Mouse (Mus musculus): ENCODE data around the gene Arfrp1. TPM values are rescaled to one million over a fixed set of nuclear protein-coding genes. Genes with fewer than 3 reads are reported as not detected.

Arfrp1 gene
- 98.3 and 98.4 TPM in 2 replicates for polyA plus RNA-seq (2015; fragmentation: Nextera tagmentation; extraction: Ambion mirVana)

DNA sequence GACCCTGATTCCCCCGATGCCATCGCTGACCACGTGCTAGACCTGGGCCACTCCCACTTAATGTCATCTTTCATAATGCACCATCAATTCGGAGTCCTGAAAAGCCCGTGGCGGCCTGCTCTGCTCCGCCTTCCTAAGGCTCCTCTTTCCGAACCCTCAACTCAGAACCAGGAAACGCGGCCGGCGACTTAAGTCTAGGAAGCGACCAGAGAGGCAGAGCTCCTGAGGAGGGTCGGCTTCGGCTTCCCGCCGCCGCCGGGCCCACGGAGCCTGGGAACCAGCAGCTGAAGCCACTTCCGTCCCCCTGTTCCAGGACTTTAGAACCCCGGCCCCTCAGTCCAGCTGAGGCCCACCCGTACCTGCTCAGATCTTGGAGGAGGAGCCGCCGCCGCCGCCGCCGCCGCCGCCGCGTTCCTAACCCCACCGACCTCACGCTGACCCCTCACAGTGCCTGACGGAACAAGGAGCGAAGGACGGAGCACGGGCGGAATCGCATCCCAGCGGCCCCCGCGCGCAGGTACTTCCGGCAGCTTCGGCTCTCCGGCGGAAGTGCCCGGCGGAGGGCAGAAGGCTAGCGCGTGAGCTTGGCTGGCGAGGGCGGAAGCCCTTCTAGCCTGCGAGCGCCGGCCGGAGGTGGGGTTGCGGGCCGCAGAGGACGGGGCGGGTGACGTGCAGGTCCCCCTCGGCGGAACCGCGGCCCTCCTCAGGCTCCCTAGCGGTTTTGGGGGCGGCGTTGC lies at the start of gene Arfrp1, which contains the start of gene Zgpat:
Gene Arfrp1, minus strand, starts transcription at position 545 of the 737 bp plus-strand sequence.
Gene Zgpat, plus strand, starts transcription at position 69 of the 737 bp plus-strand sequence.
- WGBS: 1% methylated on average over 71 of the region's 71 CpGs

DNA sequence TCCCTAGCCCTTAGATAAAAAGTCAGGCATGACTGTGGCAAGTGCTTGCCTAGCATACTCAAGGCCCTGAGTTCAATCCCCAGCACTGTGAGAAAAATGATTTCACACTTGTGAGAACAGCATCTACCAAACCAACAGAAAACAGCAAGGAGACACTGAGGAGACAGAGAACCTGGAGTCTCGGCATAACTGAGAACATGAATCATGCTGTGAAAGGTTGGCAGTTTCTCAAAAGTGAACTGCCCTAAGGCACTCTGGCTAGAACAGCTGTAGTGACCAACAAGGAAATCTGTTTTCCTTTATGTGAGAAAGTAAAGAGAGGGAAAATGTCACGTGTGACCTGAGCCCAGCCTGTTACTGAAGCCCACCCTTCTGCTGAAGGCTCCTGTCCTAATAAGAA lies 47.9 kb upstream of the Arfrp1 start:
- WGBS: 40% methylated on average over 2 of the region's 2 CpGs
- ATAC-seq (replicated peaks): no peak
- Histone ChIP-seq H3K4me1 (no peaks in the 10 kb centered on the region), H3K36me3 (no peaks in the 10 kb centered on the region), H3K27me3 (no peaks in the 10 kb centered on the region), H3K4me3 (no peak overlapping the region), H3K4me2 (replicated peaks) (no peak overlapping the region), H3K9me3 (no peaks in the 10 kb centered on the region), H3K27ac (replicated peaks) (no peak overlapping the region), H3K9ac (replicated peaks) (no peak overlapping the region)

More for the DNA sequence above, at the start of gene Arfrp1, which contains the start of gene Zgpat:
- Histone ChIP-seq H3K4me3 (peak within 1 kb of the TSS; percentile 81), H3K4me1 (peaks cover 46% of the 10 kb centered on the region), H3K36me3 (peaks cover 40% of the 10 kb centered on the region), H3K4me2 (replicated peaks) (peak within 1 kb of the TSS; percentile 90), H3K27me3 (no peaks in the 10 kb centered on the region), H3K27ac (replicated peaks) (peak within 1 kb of the TSS; percentile 93), H3K9ac (replicated peaks) (peak within 1 kb of the TSS; percentile 94), H3K9me3 (no peaks in the 10 kb centered on the region)
- ATAC-seq (replicated peaks): peak; percentile 89

DNA sequence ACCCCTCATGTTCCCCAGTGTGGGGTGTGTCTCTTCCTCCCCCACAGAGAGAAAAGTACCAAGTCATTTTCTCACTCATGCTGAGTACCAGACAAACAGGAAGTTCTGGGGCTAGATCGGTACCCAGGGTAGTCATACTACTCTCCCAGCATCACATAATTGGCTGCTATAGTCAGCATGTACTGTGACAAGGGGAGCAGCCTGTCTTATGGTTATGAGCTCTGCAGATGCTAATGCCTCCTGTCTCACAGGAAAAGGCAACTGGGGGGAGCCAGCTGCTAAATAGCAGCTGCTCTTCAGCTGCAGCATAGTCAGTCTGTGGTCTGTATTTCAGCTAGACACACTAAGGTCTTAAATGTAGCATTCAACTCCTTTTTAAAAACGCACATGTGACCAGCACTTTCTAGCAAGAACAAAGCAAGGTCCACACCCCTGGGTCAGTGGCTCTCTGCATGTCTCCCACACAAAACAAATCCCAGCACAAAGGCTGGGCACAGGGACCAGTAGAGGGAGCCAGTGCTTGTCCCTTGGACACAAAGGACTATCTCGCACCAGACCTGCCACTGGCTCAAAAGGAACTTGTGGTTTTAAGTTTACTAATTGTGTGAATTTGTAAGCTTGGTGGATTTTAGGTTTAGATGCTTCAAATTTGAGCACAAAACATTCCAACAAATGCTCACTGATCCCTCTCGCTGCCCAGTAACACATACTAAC lies 45.7 kb upstream of the Arfrp1 start:
- Histone ChIP-seq H3K4me3 (no peak overlapping the region), H3K4me1 (no peaks in the 10 kb centered on the region), H3K9me3 (no peaks in the 10 kb centered on the region), H3K27me3 (no peaks in the 10 kb centered on the region), H3K4me2 (replicated peaks) (no peak overlapping the region), H3K9ac (replicated peaks) (no peak overlapping the region), H3K27ac (replicated peaks) (no peak overlapping the region), H3K36me3 (no peaks in the 10 kb centered on the region)
- no peak for ATAC-seq (replicated peaks)
- WGBS: 33% methylated on average over 4 of the region's 4 CpGs

DNA sequence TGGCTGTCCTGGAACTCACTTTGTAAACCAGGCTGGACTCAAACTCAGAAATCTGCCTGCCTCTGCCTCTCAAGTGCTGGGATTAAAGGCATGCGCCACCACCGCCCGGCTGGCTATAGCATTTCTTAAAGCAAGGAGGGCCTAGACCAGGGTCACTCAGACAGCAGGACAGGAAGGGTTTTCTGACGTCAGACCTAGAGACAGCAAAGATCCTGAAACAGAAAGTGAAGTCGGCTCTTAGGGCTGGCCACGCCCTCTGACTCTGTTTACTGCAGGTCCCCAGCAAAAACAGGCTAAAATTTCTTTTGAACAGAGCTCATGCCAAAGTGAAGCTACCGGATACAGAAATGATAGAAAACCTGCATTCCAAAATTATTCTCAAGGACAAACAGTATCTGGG lies 44.4 kb upstream of the Arfrp1 start:
- Histone ChIP-seq H3K4me2 (replicated peaks) (no peak overlapping the region), H3K27ac (replicated peaks) (no peak overlapping the region), H3K9me3 (no peaks in the 10 kb centered on the region), H3K36me3 (no peaks in the 10 kb centered on the region), H3K27me3 (no peaks in the 10 kb centered on the region), H3K9ac (replicated peaks) (no peak overlapping the region), H3K4me1 (no peaks in the 10 kb centered on the region), H3K4me3 (no peak overlapping the region)
- ATAC-seq (replicated peaks): no peak
- 87% methylated on average over 7 of the region's 7 CpGs for WGBS

DNA sequence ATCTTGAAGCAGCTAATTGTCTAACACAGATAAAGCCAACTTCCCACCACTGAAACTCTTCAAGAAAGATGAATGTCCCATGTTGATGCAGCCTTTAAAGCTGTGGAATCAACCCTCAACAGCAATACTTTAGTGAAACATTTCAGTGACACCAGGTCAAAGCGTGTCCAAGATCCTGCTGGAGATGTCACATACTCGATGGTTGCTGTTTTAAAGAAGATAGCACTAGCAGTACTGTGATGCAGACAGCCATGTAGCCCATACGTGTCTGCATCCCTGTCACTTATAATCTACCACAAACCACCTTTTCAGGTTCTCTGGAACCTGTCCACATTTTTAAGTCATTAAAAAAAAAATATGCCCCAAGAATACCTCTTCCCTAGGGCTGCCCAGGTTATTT lies 38.5 kb upstream of the Arfrp1 start:
- Histone ChIP-seq H3K4me1 (no peaks in the 10 kb centered on the region), H3K4me2 (replicated peaks) (no peak overlapping the region), H3K9ac (replicated peaks) (no peak overlapping the region), H3K4me3 (no peak overlapping the region), H3K9me3 (no peaks in the 10 kb centered on the region), H3K27ac (replicated peaks) (no peak overlapping the region), H3K27me3 (no peaks in the 10 kb centered on the region), H3K36me3 (no peaks in the 10 kb centered on the region)
- ATAC-seq (replicated peaks): no peak
- 91% methylated on average over 3 of the region's 3 CpGs for WGBS

GRCm38 (mm10) chr2:181401497-181401896 lies 36.3 kb upstream of the Arfrp1 start:
- 41% methylated on average over 1 of the region's 1 CpGs for WGBS
- Histone ChIP-seq H3K9ac (replicated peaks) (no peak overlapping the region), H3K4me1 (no peaks in the 10 kb centered on the region), H3K9me3 (no peaks in the 10 kb centered on the region), H3K27me3 (no peaks in the 10 kb centered on the region), H3K4me3 (no peak overlapping the region), H3K27ac (replicated peaks) (no peak overlapping the region), H3K4me2 (replicated peaks) (no peak overlapping the region), H3K36me3 (no peaks in the 10 kb centered on the region)
- no peak for ATAC-seq (replicated peaks)

DNA sequence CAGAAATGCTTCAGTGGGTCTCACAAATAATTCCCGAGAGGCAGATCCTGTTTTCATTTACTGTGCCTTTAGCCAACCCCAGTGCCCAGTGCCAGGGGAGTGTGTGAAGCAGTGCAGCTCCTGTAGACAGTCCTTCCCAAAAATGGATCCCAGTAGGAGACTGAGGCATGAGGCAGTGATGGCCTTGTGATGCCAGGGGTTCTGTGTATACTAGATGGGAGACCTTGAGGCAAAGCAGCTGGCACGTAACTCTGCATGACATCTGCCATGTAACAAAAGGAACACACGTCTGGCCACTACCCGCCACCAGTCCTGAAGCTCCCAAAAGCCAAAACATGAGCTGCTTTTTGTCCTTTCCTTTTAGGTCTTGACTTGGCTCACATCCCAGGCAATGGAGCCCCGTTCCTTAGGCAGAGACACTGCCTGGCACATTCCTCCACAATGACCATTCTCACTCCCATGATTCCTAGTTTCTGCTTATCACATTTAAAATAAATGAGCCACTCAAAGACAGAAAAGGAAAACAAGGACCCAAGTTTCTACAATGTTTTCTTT lies 32.1 kb upstream of the Arfrp1 start:
- H3K36me3 ChIP-seq: no peaks in the 10 kb centered on the region
- no peaks in the 10 kb centered on the region for H3K4me1 ChIP-seq
- no peak overlapping the region for H3K4me3 ChIP-seq
- H3K4me2 ChIP-seq (replicated peaks): no peak overlapping the region
- H3K27ac ChIP-seq (replicated peaks): no peak overlapping the region
- WGBS: 42% methylated on average over 5 of the region's 5 CpGs
- H3K9ac ChIP-seq (replicated peaks): no peak overlapping the region
- H3K9me3 ChIP-seq: no peaks in the 10 kb centered on the region
- no peaks in the 10 kb centered on the region for H3K27me3 ChIP-seq
- ATAC-seq (replicated peaks): no peak

GRCm38 (mm10) chr2:181394086-181394485 lies 28.9 kb upstream of the Arfrp1 start:
- 95% methylated on average over 3 of the region's 3 CpGs for WGBS
- no peak overlapping the region for H3K4me2 ChIP-seq (replicated peaks)
- no peaks in the 10 kb centered on the region for H3K27me3 ChIP-seq
- peaks cover 7% of the 10 kb centered on the region; the same call in 1 of the 2 replicates for H3K36me3 ChIP-seq
- no peaks in the 10 kb centered on the region for H3K4me1 ChIP-seq
- H3K9me3 ChIP-seq: no peaks in the 10 kb centered on the region
- H3K4me3 ChIP-seq: no peak overlapping the region
- no peak overlapping the region for H3K9ac ChIP-seq (replicated peaks)
- no peak for ATAC-seq (replicated peaks)
- no peak overlapping the region for H3K27ac ChIP-seq (replicated peaks)

DNA sequence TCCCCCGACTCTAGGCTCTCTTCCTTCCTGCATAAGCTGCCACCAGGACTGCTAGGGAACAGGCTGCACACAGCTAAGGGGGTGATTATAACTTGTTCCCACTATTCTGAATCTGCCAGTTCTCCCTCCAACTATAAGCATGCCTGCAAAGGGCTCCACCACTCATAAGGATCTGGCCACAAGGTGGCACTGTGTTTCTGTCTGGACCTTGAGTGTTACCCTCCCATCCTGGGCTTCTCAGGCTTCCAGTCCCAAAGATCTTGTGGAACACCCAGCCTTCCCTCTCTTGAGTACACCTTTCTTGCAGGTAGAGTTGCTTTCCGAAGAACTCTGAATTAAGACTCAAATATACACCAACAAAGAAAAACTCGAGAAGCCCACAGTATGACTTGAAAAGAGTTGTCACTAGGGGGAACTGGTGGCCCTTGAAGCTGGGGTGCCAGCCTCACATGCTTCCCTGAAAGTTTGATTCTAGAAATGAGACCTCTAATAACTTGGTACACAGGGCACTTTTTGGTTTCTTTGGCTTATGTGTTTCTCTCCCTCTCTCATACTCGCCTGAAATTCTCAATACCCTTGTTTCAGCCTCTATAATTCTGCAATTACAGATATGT lies 27.5 kb upstream of the Arfrp1 start:
- Histone ChIP-seq H3K27ac (replicated peaks) (no peak overlapping the region), H3K4me3 (no peak overlapping the region), H3K27me3 (no peaks in the 10 kb centered on the region), H3K4me1 (no peaks in the 10 kb centered on the region), H3K4me2 (replicated peaks) (no peak overlapping the region), H3K36me3 (peaks cover 7% of the 10 kb centered on the region; the same call in 1 of the 2 replicates), H3K9ac (replicated peaks) (no peak overlapping the region), H3K9me3 (no peaks in the 10 kb centered on the region)
- WGBS: 37% methylated on average over 4 of the region's 4 CpGs
- peak; percentile 87 for ATAC-seq (replicated peaks)

DNA sequence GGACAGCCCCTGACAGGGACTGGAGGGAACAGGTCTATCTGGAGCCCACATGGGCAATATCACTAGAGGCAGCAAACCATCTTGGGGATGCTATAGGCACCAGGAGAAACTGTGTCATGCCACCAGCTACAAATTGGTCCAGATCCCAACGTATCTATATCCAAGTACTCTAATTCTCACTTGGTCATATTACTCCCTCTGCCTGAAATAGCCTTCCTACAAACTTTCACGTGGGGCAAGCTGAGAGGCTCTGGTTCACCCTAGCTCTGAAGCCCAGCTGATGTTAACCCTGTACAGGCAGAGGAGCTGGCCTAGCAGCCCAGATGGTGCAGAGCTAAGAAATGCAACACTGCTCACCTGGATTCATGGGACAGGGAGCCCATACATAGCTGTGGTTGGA lies 26.3 kb upstream of the Arfrp1 start:
- Histone ChIP-seq H3K36me3 (peaks cover 7% of the 10 kb centered on the region; the same call in 1 of the 2 replicates), H3K4me2 (replicated peaks) (no peak overlapping the region), H3K4me1 (no peaks in the 10 kb centered on the region), H3K27me3 (no peaks in the 10 kb centered on the region), H3K9ac (replicated peaks) (no peak overlapping the region), H3K4me3 (no peak overlapping the region), H3K27ac (replicated peaks) (no peak overlapping the region), H3K9me3 (no peaks in the 10 kb centered on the region)
- WGBS: 77% methylated on average over 2 of the region's 2 CpGs
- ATAC-seq (replicated peaks): no peak

GRCm38 (mm10) chr2:181391022-181391421 lies 25.8 kb upstream of the Arfrp1 start:
- 92% methylated on average over 15 of the region's 15 CpGs for WGBS
- Histone ChIP-seq H3K27ac (replicated peaks) (no peak overlapping the region), H3K4me1 (no peaks in the 10 kb centered on the region), H3K27me3 (no peaks in the 10 kb centered on the region), H3K4me3 (no peak overlapping the region), H3K9me3 (no peaks in the 10 kb centered on the region), H3K4me2 (replicated peaks) (no peak overlapping the region), H3K36me3 (peaks cover 10% of the 10 kb centered on the region; the same call in 1 of the 2 replicates), H3K9ac (replicated peaks) (no peak overlapping the region)
- no peak for ATAC-seq (replicated peaks)
